Mouse (Mus musculus): ENCODE data around the gene Gna13. TPM values are rescaled to one million over a fixed set of nuclear protein-coding genes. Genes with fewer than 3 reads are reported as not detected.

Gene Gna13
- polyA plus RNA-seq, 1 experiment = 24.1 TPM

DNA sequence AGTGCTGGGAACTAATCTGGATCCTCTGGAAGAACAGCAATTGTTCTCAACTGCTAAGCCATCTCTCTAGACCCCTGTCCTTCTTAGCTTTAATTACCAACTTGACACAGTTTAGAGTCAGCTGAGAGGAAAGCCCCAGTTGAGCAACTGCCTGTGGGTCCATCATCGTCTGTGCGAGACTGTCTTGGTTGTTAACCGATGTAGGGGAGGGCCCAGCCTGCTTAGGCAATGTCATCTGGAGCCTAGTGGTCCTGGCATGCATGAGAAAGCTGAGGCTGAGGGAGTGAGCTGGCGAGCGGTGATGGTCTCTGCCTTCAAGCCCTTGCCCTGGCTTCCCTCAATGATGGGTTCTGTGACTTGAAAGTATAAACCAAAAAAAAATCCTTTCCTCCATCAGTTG lies 52.2 kb downstream of the Gna13 start:
- no peak overlapping the region for H3K4me2 ChIP-seq (ENCODE audit: low read depth)
- no peaks in the 10 kb centered on the region for H3K79me2 ChIP-seq (ENCODE audit: control insufficient read depth, insufficient read depth)
- H3ac ChIP-seq (ENCODE audit: control insufficient read depth, insufficient read length) = no peak overlapping the region
- H3K36me3 ChIP-seq (ENCODE audit: control insufficient read depth, insufficient read depth) = no peaks in the 10 kb centered on the region
- TF ChIP-seq CEBPB (IDR thresholded peaks at IDR 0.05; ENCODE audit: insufficient read depth, poor library complexity, severe bottlenecking) (no peak), MYOG (IDR thresholded peaks at IDR 0.05; ENCODE audit: control insufficient read depth in 1 of 3, insufficient read depth in 1 of 3, insufficient read length in 2 of 3, low read depth in 2 of 3) (no peak), USF1 (IDR thresholded peaks at IDR 0.05; ENCODE audit: low read depth) (no peak), POLR2AphosphoS2 (IDR thresholded peaks at IDR 0.05; ENCODE audit: insufficient read length, low read depth) (no peak), E2F4 (IDR thresholded peaks at IDR 0.05; ENCODE audit: insufficient read depth) (no peak), REST (IDR thresholded peaks at IDR 0.05; ENCODE audit: insufficient read depth, insufficient read length) (no peak), SRF (IDR thresholded peaks at IDR 0.05; ENCODE audit: control insufficient read depth, insufficient read length, low read depth) (no peak), POLR2A (IDR thresholded peaks at IDR 0.05; ENCODE audit: insufficient read length, low read depth) (no peak), TCF12 (IDR thresholded peaks at IDR 0.05; ENCODE audit: insufficient read depth, poor library complexity, severe bottlenecking) (no peak), MAX (IDR thresholded peaks at IDR 0.05; ENCODE audit: low read depth) (no peak), TCF3 (IDR thresholded peaks at IDR 0.05; ENCODE audit: insufficient read length, low read depth) (no peak), MYOD1 (IDR thresholded peaks at IDR 0.05; ENCODE audit: control insufficient read depth in 1 of 3, insufficient read length in 2 of 3, low read depth in 2 of 3) (no peak)
- no peaks in the 10 kb centered on the region for H3K27me3 ChIP-seq (ENCODE audit: control insufficient read depth, insufficient read depth, insufficient read length)
- no peak overlapping the region for H3K4me3 ChIP-seq

DNA sequence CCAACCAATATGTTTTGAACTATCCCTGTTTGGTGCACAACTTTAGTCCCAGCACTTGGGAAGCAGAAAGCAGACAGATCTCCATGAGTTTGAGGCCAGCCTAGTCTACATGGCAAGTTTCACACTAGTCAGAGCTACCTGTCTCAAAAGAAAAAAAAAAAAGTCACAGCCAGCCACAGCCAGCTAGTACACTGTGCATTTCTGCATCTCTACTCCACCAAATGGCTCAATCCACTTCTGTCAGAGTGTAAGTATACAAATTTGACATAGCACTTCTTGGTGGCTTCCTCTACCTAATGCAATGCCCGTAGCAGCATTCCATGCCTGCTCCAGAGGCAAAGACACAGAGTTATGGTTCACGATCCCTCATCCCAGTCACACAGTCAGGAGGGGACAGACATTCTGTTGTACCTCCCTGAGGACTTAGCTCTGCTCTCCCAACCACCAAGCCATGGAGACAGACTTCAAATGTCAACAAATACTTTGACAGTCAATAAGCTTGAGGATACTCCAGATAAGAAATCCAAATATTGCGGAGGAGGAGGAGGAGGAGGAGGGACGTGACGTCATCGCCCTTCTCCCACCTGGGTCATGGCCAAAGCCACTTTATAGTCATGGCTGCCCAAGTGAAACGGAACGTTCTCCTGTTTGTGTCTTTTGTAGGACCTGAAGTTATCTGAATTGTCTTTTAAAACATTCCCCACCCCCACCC lies 54.2 kb downstream of the Gna13 start:
- no peak overlapping the region for H3K4me2 ChIP-seq (ENCODE audit: low read depth)
- H3K4me3 ChIP-seq = no peak overlapping the region
- H3ac ChIP-seq (ENCODE audit: control insufficient read depth, insufficient read length) = no peak overlapping the region
- no peak for TF ChIP-seq CEBPB (IDR thresholded peaks at IDR 0.05; ENCODE audit: insufficient read depth, poor library complexity, severe bottlenecking)
- no peak for TF ChIP-seq POLR2A (IDR thresholded peaks at IDR 0.05; ENCODE audit: insufficient read length, low read depth)
- TF ChIP-seq MAX (IDR thresholded peaks at IDR 0.05; ENCODE audit: low read depth) = no peak
- TF ChIP-seq TCF3 (IDR thresholded peaks at IDR 0.05; ENCODE audit: insufficient read length, low read depth) = no peak
- no peak for TF ChIP-seq SRF (IDR thresholded peaks at IDR 0.05; ENCODE audit: control insufficient read depth, insufficient read length, low read depth)
- no peak for TF ChIP-seq MYOD1 (IDR thresholded peaks at IDR 0.05; ENCODE audit: control insufficient read depth in 1 of 3, insufficient read length in 2 of 3, low read depth in 2 of 3)
- no peak for TF ChIP-seq MYOG (IDR thresholded peaks at IDR 0.05; ENCODE audit: control insufficient read depth in 1 of 3, insufficient read depth in 1 of 3, insufficient read length in 2 of 3, low read depth in 2 of 3)
- H3K27me3 ChIP-seq (ENCODE audit: control insufficient read depth, insufficient read depth, insufficient read length) = no peaks in the 10 kb centered on the region
- no peaks in the 10 kb centered on the region for H3K79me2 ChIP-seq (ENCODE audit: control insufficient read depth, insufficient read depth)
- no peaks in the 10 kb centered on the region for H3K36me3 ChIP-seq (ENCODE audit: control insufficient read depth, insufficient read depth)

DNA sequence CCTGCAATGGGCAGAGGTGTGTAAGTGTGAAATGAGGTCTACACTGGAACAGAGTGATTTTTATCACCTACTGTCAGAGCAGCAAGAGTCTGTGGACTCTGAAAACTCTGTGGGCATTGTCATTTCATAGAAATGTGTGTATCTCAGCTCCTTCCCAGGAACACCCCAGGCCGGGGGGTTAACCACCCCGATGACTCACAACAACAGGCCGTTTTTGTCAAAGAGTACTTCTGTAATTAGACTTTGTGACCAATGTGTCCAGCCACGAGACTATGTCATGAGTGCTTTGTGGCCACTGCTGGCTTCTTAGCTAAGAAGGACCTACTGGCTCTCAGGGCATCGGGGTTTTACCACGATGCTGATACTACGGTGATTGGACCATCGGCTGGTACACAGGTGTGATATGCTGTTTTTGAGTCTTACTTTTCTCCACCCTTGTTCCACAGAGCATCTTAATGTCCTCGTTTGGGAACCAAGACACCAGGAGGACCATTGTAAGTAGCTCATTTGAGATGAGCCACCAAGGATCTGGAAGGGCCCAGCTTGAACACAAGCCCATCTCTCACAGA lies 54.9 kb downstream of the Gna13 start:
- H3K4me2 ChIP-seq (ENCODE audit: low read depth) = no peak overlapping the region
- no peaks in the 10 kb centered on the region for H3K36me3 ChIP-seq (ENCODE audit: control insufficient read depth, insufficient read depth)
- H3K27me3 ChIP-seq (ENCODE audit: control insufficient read depth, insufficient read depth, insufficient read length) = no peaks in the 10 kb centered on the region
- no peak overlapping the region for H3K4me3 ChIP-seq
- H3K79me2 ChIP-seq (ENCODE audit: control insufficient read depth, insufficient read depth) = no peaks in the 10 kb centered on the region
- no peak overlapping the region for H3ac ChIP-seq (ENCODE audit: control insufficient read depth, insufficient read length)
- TF ChIP-seq POLR2A (IDR thresholded peaks at IDR 0.05; ENCODE audit: insufficient read length, low read depth) (no peak), CEBPB (IDR thresholded peaks at IDR 0.05; ENCODE audit: insufficient read depth, poor library complexity, severe bottlenecking) (no peak), TCF12 (IDR thresholded peaks at IDR 0.05; ENCODE audit: insufficient read depth, poor library complexity, severe bottlenecking) (no peak), E2F4 (IDR thresholded peaks at IDR 0.05; ENCODE audit: insufficient read depth) (no peak), MYOG (IDR thresholded peaks at IDR 0.05; ENCODE audit: control insufficient read depth in 1 of 3, insufficient read depth in 1 of 3, insufficient read length in 2 of 3, low read depth in 2 of 3) (no peak), POLR2AphosphoS2 (IDR thresholded peaks at IDR 0.05; ENCODE audit: insufficient read length, low read depth) (no peak), REST (IDR thresholded peaks at IDR 0.05; ENCODE audit: insufficient read depth, insufficient read length) (no peak), MYOD1 (IDR thresholded peaks at IDR 0.05; ENCODE audit: control insufficient read depth in 1 of 3, insufficient read length in 2 of 3, low read depth in 2 of 3) (no peak)

DNA sequence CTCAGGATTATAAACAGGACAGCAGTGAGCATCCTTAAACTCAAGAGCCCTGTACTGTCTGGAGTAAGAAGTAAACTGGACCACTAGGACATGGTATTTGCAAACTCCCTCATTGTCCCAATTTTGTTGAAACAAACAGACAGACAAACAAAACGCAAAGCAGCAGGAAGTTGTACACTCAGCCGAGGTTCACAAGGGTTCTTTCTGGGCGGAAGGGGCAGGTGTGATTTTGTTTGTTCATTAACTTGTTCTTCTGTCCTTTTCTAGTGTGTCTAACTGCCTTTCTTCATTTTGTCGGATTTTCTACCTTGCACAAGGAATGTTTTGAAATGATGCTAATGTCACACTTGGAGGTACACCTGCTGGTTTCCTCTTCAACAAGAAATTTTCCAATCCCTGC lies 56.8 kb downstream of the Gna13 start:
- H3K27me3 ChIP-seq (ENCODE audit: control insufficient read depth, insufficient read depth, insufficient read length) = no peaks in the 10 kb centered on the region
- no peak for TF ChIP-seq MYOD1 (IDR thresholded peaks at IDR 0.05; ENCODE audit: control insufficient read depth in 1 of 3, insufficient read length in 2 of 3, low read depth in 2 of 3)
- no peak for TF ChIP-seq REST (IDR thresholded peaks at IDR 0.05; ENCODE audit: insufficient read depth, insufficient read length)
- TF ChIP-seq CEBPB (IDR thresholded peaks at IDR 0.05; ENCODE audit: insufficient read depth, poor library complexity, severe bottlenecking) = no peak
- no peak for TF ChIP-seq POLR2AphosphoS2 (IDR thresholded peaks at IDR 0.05; ENCODE audit: insufficient read length, low read depth)
- TF ChIP-seq SRF (IDR thresholded peaks at IDR 0.05; ENCODE audit: control insufficient read depth, insufficient read length, low read depth) = no peak
- TF ChIP-seq MYOG (IDR thresholded peaks at IDR 0.05; ENCODE audit: control insufficient read depth in 1 of 3, insufficient read depth in 1 of 3, insufficient read length in 2 of 3, low read depth in 2 of 3) = no peak
- TF ChIP-seq MAX (IDR thresholded peaks at IDR 0.05; ENCODE audit: low read depth) = no peak
- TF ChIP-seq E2F4 (IDR thresholded peaks at IDR 0.05; ENCODE audit: insufficient read depth) = no peak
- no peak for TF ChIP-seq USF1 (IDR thresholded peaks at IDR 0.05; ENCODE audit: low read depth)
- no peak for TF ChIP-seq TCF3 (IDR thresholded peaks at IDR 0.05; ENCODE audit: insufficient read length, low read depth)
- TF ChIP-seq POLR2A (IDR thresholded peaks at IDR 0.05; ENCODE audit: insufficient read length, low read depth) = no peak
- no peak for TF ChIP-seq TCF12 (IDR thresholded peaks at IDR 0.05; ENCODE audit: insufficient read depth, poor library complexity, severe bottlenecking)
- no peak overlapping the region for H3ac ChIP-seq (ENCODE audit: control insufficient read depth, insufficient read length)
- H3K4me2 ChIP-seq (ENCODE audit: low read depth) = no peak overlapping the region
- no peaks in the 10 kb centered on the region for H3K36me3 ChIP-seq (ENCODE audit: control insufficient read depth, insufficient read depth)
- no peaks in the 10 kb centered on the region for H3K79me2 ChIP-seq (ENCODE audit: control insufficient read depth, insufficient read depth)
- no peak overlapping the region for H3K4me3 ChIP-seq
